Comparison of ENCODE assay signal across 9 mouse cellular contexts in genomic region chr16:33934701-33935406, GRCm38 (mm10). TPM values are rescaled to one million over a fixed set of nuclear protein-coding genes. Genes with fewer than 3 reads are reported as not detected.
DNase-seq lines count a peak whose midpoint lies in the region; ATAC-seq lines count a peak whose summit lies in the region.
"Had no signal": no experiment of that assay in that cellular context is flagged by ENCODE, and none has a peak within 500 bp of the region (broad histone marks: within the 10 kb centered on the region; RNA-seq: fewer than 3 reads in every experiment).

No protein-coding gene starts in this region.

- no peak overlapping the region for H3K9ac ChIP-seq in hindbrain, embryonic 14.5 days
- H3K9ac ChIP-seq in neural tube, embryonic 15.5 days (replicated peaks): no peak overlapping the region

- DNase-seq in heart, adult 18-20 months: peak; percentile 61 to 63
- DNase-seq in heart, adult 9 months (ENCODE audit: low spot score in 2 of 2): no peak
- DNase-seq in hindbrain, embryonic 14.5 days (ENCODE audit: low spot score): peak; percentile 62
- peak; percentile 30 to 36 for DNase-seq in layer of hippocampus, postnatal 36 days
- DNase-seq in embryo, embryonic 9.5 days (ENCODE audit: extremely low spot score): no peak
- DNase-seq in embryo, embryonic 10 days (ENCODE audit: low spot score): no peak

- peaks cover 48% of the 10 kb centered on the region for H3K4me1 ChIP-seq in brown adipose tissue, adult 24 weeks (ENCODE audit: control insufficient read depth, insufficient read depth, insufficient read length, low read length)
- peaks cover 18% of the 10 kb centered on the region; the same call in 1 of the 2 replicates for H3K4me1 ChIP-seq in hindbrain, embryonic 14.5 days (replicated peaks; ENCODE audit: control insufficient read depth, insufficient read depth, low read length)
- H3K4me1 ChIP-seq in neural tube, embryonic 15.5 days: peaks cover 30% of the 10 kb centered on the region

- ATAC-seq in hindbrain, embryonic 14.5 days (ENCODE audit: low FRiP score): peak; percentile 59; the same call in 1 of the 2 replicates
- no peak for ATAC-seq in neural tube, embryonic 15.5 days (ENCODE audit: low FRiP score)

- no peaks in the 10 kb centered on the region for H3K27me3 ChIP-seq in hindbrain, embryonic 14.5 days (ENCODE audit: control insufficient read depth, insufficient read depth, low read length)
- no peaks in the 10 kb centered on the region for H3K27me3 ChIP-seq in neural tube, embryonic 15.5 days (replicated peaks)

- H3K36me3 ChIP-seq in hindbrain, embryonic 14.5 days (replicated peaks; ENCODE audit: control insufficient read depth, insufficient read depth): no peaks in the 10 kb centered on the region
- H3K36me3 ChIP-seq in neural tube, embryonic 15.5 days: no peaks in the 10 kb centered on the region
- H3K36me3 ChIP-seq: G1E had no signal

- H3K27ac ChIP-seq in brown adipose tissue, adult 24 weeks (replicated peaks; ENCODE audit: low read depth, low read length): 0 out of 2 replicates have a peak overlapping the region, but pooled peaks have one; percentile 28
- H3K27ac ChIP-seq in hindbrain, embryonic 14.5 days: no peak overlapping the region
- peak overlapping the region; percentile 48 for H3K27ac ChIP-seq in neural tube, embryonic 15.5 days (replicated peaks)

- no peaks in the 10 kb centered on the region for H3K9me3 ChIP-seq in hindbrain, embryonic 14.5 days (ENCODE audit: control insufficient read depth, low read length)
- no peaks in the 10 kb centered on the region for H3K9me3 ChIP-seq in neural tube, embryonic 15.5 days (replicated peaks)
- H3K9me3 ChIP-seq: G1E had no signal

- WGBS in hindbrain, embryonic 14.5 days: 64% methylated on average over 5 of the region's 5 CpGs
- WGBS in neural tube, embryonic 15.5 days: 51% methylated on average over 5 of the region's 5 CpGs

- H3K4me3 ChIP-seq in brown adipose tissue, adult 24 weeks (ENCODE audit: insufficient read depth, low read depth, low read length): no peak overlapping the region
- H3K4me3 ChIP-seq in hindbrain, embryonic 14.5 days (replicated peaks; ENCODE audit: low read length): no peak overlapping the region
- no peak overlapping the region for H3K4me3 ChIP-seq in neural tube, embryonic 15.5 days (replicated peaks)

- H3K4me2 ChIP-seq in hindbrain, embryonic 14.5 days (replicated peaks): no peak overlapping the region
- no peak overlapping the region for H3K4me2 ChIP-seq in neural tube, embryonic 15.5 days

RNA-seq across cellular contexts. Expression of gene Umps, which starts 32.0 kb away (rescaled TPM):
- total RNA-seq in heart, adult 18-20 months (2021): 1 to 10 TPM; 8.6 to 9.6 TPM
- 8.4 and 13.2 TPM in 2 replicates for polyA plus RNA-seq in brown adipose tissue, adult 24 weeks (2012; ENCODE audit: insufficient read depth, insufficient read length, missing spikeins)
- polyA plus RNA-seq in hindbrain, embryonic 14.5 days (2014; fragmentation: Nextera tagmentation; extraction: Ambion mirVana): 24.2 and 28.5 TPM in 2 replicates
- total RNA-seq in layer of hippocampus, postnatal 36 days (2021): 10 to 100 TPM; 17.4 to 19.2 TPM
- polyA plus RNA-seq in neural tube, embryonic 15.5 days (2015; fragmentation: Nextera tagmentation; extraction: Ambion mirVana): 22.8 and 32.5 TPM in 2 replicates

Comparison
In these comparisons a context has a peak if more than half of its experiments do, and no peak if none do; other contexts are left out.
1. DNase-seq: peak in heart, adult 18-20 months (2 of 2), hindbrain, embryonic 14.5 days (single experiment) and layer of hippocampus, postnatal 36 days (2 of 2); none in heart, adult 9 months (0 of 2), embryo, embryonic 9.5 days (single experiment) and embryo, embryonic 10 days (single experiment).